Comparison of ENCODE assay signal across 8 mouse cellular contexts in genomic region chr11:78115367-78116145, GRCm38 (mm10). TPM values are rescaled to one million over a fixed set of nuclear protein-coding genes. Genes with fewer than 3 reads are reported as not detected.
A peak's percentile ranks its signal among the peaks of the same experiment; 100 is the strongest.
DNase-seq lines count a peak whose midpoint lies in the region; ATAC-seq lines count a peak whose summit lies in the region.

No protein-coding gene starts in this region.

- peak overlapping the region; percentile 61 for H3K4me3 ChIP-seq in hindbrain, embryonic 11.5 days (ENCODE audit: low read depth, low read length)

- H3K4me1 ChIP-seq in hindbrain, embryonic 11.5 days (replicated peaks; ENCODE audit: control insufficient read depth, insufficient read depth, low read length), result no peaks in the 10 kb centered on the region

- H3K27me3 ChIP-seq in hindbrain, embryonic 11.5 days (ENCODE audit: control insufficient read depth, insufficient read depth, low read length), result no peaks in the 10 kb centered on the region

- H3K4me2 ChIP-seq in hindbrain, embryonic 11.5 days (replicated peaks; ENCODE audit: low read depth, low read length), result peak overlapping the region; percentile 56

- no peaks in the 10 kb centered on the region for H3K9me3 ChIP-seq in hindbrain, embryonic 11.5 days (ENCODE audit: control insufficient read depth, low read length)

- no peaks in the 10 kb centered on the region for H3K36me3 ChIP-seq in hindbrain, embryonic 11.5 days (ENCODE audit: control insufficient read depth, insufficient read depth, low read length)

- peak overlapping the region; percentile 87 for H3K27ac ChIP-seq in hindbrain, embryonic 11.5 days (ENCODE audit: low read depth, low read length)

- DNase-seq in MEL-GATA-1-ER (ENCODE audit: extremely low read depth, low read depth), result peak; percentile 93
- peak; percentile 94 for DNase-seq in cerebellum, adult 8-10 months
- DNase-seq in hindbrain, embryonic 11.5 days (ENCODE audit: low spot score), result peak; percentile 95
- peak; percentile 93 to 94 for DNase-seq in layer of hippocampus, postnatal 10 days (ENCODE audit: low spot score in 2 of 2)
- peak; percentile 98 for DNase-seq in lung, postnatal 10 days
- DNase-seq in ovary, postnatal 36 days (ENCODE audit: low spot score), result peak; percentile 94
- DNase-seq in thymus, postnatal 25 days, result peak; percentile 86

- WGBS in hindbrain, embryonic 11.5 days, result under 1% methylated on average over 37 of the region's 37 CpGs

- peak; percentile 99 for ATAC-seq in frontal cortex, adult (ENCODE audit: low TSS enrichment)
- ATAC-seq in hindbrain, embryonic 11.5 days (ENCODE audit: low FRiP score), result peak; percentile 100

- peak overlapping the region; percentile 78 for H3K9ac ChIP-seq in hindbrain, embryonic 11.5 days (ENCODE audit: low read depth, low read length)

RNA-seq across cellular contexts. Expression of gene Fam222b, which starts 21.1 kb away (rescaled TPM):
- 24.3 and 24.4 TPM in 2 replicates for polyA plus RNA-seq in hindbrain, embryonic 11.5 days (2014; fragmentation: Nextera tagmentation; extraction: Ambion mirVana)
- 10 to 100 TPM; 24.3 to 27.0 TPM for total RNA-seq in layer of hippocampus, postnatal 10 days (2021)

RNA-seq across cellular contexts. Expression of gene Eral1, which starts 35.4 kb away (rescaled TPM):
- 31.9 and 37.2 TPM in 2 replicates for polyA plus RNA-seq in hindbrain, embryonic 11.5 days (2014; fragmentation: Nextera tagmentation; extraction: Ambion mirVana)
- total RNA-seq in layer of hippocampus, postnatal 10 days (2021), result 10 to 100 TPM; 19.0 to 20.1 TPM

RNA-seq across cellular contexts. Expression of gene Traf4, which starts 49.8 kb away (rescaled TPM):
- 73.6 and 92.0 TPM in 2 replicates for polyA plus RNA-seq in hindbrain, embryonic 11.5 days (2014; fragmentation: Nextera tagmentation; extraction: Ambion mirVana)
- total RNA-seq in layer of hippocampus, postnatal 10 days (2021), result 10 to 100 TPM; 47.8 to 48.9 TPM

Comparison
In these comparisons a context has a peak if more than half of its experiments do, and no peak if none do; other contexts are left out.
1. Peak in every context shown above with its lines: DNase-seq, ATAC-seq, H3K4me3 ChIP-seq and H3K27ac ChIP-seq.